Mouse (Mus musculus) kidney, adult 2 months (tissue): ENCODE results near the gene Tcf20. TPM values are rescaled to one million over a fixed set of nuclear protein-coding genes. Genes with fewer than 3 reads are reported as not detected.

Experiments used
- DNase-seq: peaks from one replicate; pipeline ENCODE4 v3.0.0; 2021
- H3K27ac ChIP-seq: fragments of 200-500 bp; 2 replicates; pipeline ENCODE4 v1.5.1; 2012; ENCODE audit warnings: low read depth, low read length, control low read depth, inconsistent platforms; ENCODE audit not compliant: insufficient read depth
- H3K27me3 ChIP-seq: fragments of 200-500 bp; replicated peaks from 2 replicates; pipeline ENCODE4 v1.6.1; 2012; ENCODE audit warnings: mild to moderate bottlenecking, moderate library complexity, low read length, inconsistent platforms; ENCODE audit not compliant: control insufficient read depth, insufficient read depth
- H3K36me3 ChIP-seq: fragments of 200-500 bp; 2 replicates; pipeline ENCODE4 v1.6.1; 2012; ENCODE audit warnings: mild to moderate bottlenecking, moderate library complexity, low read length, inconsistent platforms; ENCODE audit not compliant: control insufficient read depth, insufficient read depth
- H3K4me1 ChIP-seq: fragments of 200-500 bp; 2 replicates; pipeline ENCODE4 v1.6.1; 2011; ENCODE audit warnings: low read length; ENCODE audit not compliant: control insufficient read depth, insufficient read depth
- H3K4me3 ChIP-seq: fragments of 200-500 bp; 2 replicates; pipeline ENCODE4 v1.5.1; 2011; ENCODE audit warnings: mild to moderate bottlenecking, low read depth, low read length, control low read depth; ENCODE audit not compliant: insufficient read depth
- CTCF ChIP-seq: fragments of 200-500 bp; conservative IDR thresholded peaks from 2 replicates; pipeline ENCODE4 v1.5.1; 2011; ENCODE audit warnings: low read depth, mild to moderate bottlenecking, control low read depth, low read length, moderate library complexity, mixed read lengths; ENCODE audit not compliant: insufficient read depth, insufficient read length
- POLR2A ChIP-seq: fragments of 200-500 bp; IDR thresholded peaks from one replicate; pipeline ENCODE4 v1.6.1; 2011; ENCODE audit warnings: low read depth, low read length, control low read depth
- WGBS: fragments of 180-500 bp; shearing (Covaris S2); methylation state at CpG from one replicate; pipeline ENCODE4 v1.1.7; 2018; 5-methylcytosine and 5-hydroxymethylcytosine counted together
- polyA plus RNA-seq: library from polyadenylated mRNA; depleted of rRNA; stranded (reverse); fragments of >200 nt; gene quantifications from 2 replicates; pipeline ENCODE4 v1.2.3, GENCODE M21; 2012

Gene Tcf20
- polyA plus RNA-seq, 1 experiment: 18.1 TPM

- no peak for TF ChIP-seq POLR2A
- TF ChIP-seq CTCF: no peak
- Histone ChIP-seq H3K4me1 (no peaks in the 10 kb centered on the region), H3K4me3 (no peak overlapping the region), H3K36me3 (no peaks in the 10 kb centered on the region), H3K27me3 (0 out of 2 replicates have a peak, but pooled peaks cover 1% of the 10 kb centered on the region), H3K27ac (no peak overlapping the region)
- DNase-seq: peak; percentile 50
- WGBS: 43% methylated on average over 9 of the region's 9 CpGs
Measured at GRCm38 (mm10) chr15:82983416-82984026, 4.2 kb downstream of the Tcf20 start.

GRCm38 (mm10) chr15:82982724-82983415 is 4.8 kb downstream of the Tcf20 start:
- Histone ChIP-seq H3K27me3 (0 out of 2 replicates have a peak, but pooled peaks cover 1% of the 10 kb centered on the region), H3K4me1 (no peaks in the 10 kb centered on the region), H3K36me3 (no peaks in the 10 kb centered on the region), H3K27ac (no peak overlapping the region), H3K4me3 (no peak overlapping the region)
- TF ChIP-seq POLR2A (no peak), CTCF (no peak)
- DNase-seq: no peak
- WGBS: 27% methylated on average over 18 of the region's 18 CpGs

DNA sequence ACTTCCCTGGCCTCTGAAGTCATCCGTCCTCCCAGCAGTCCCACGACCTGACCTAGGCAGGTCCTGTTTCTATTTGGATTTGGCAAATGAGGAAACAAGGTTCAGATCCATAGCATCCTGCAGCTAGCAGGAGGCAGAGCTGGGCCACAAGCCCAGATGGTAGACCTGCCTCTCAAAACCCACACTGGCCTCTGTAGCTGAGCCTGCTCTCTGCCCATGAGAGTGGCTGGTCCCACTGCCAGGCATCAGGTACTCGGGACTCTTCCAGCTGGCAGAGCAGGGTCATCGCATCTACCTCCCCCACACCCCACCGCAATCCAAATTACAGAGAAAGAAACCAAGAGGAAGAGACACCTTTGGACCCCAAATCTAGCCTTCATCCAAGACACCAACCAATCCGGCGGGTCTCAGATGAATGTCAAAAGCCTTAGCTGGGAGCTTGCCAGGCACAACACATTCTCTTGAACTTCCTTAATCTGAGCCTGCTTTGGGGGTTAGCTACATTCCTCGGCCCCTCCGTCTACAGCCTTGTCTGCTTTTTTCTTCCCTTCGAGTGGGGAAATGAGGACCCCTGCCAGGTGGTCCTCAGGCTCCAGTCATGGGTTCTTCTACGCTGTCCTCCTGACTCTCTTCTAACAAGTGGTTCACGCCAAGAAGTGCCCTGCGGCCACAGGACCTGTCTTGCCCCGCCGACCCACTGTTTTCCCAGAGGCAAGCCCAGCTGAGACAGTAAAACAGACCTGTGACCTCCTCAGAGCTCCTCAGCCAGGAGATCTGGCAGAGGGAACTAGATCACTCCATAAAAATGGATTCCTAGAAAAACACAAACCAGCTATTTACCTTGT is 5.8 kb downstream of the Tcf20 start:
- WGBS: 35% methylated on average over 15 of the region's 15 CpGs
- H3K27ac ChIP-seq: no peak overlapping the region

DNA sequence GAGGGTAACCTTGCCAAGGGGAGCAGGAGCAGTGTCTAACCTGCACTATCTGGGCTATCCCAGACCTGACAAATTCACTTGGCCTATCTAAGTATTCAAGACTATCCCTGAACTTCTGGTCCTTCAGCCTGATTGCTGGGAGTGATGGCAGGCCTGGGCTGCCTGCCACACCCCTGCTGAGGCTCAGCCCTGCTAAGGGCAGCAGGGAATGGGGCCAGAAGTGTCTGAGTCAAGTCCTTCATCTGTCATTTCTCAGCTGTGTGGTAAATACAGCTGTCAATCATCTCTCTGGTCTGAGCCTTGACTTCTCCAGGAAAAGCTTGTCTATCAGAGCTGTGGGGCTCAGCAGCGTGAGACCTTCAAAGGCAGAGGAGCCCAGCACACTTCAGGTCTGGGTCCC is 8.1 kb downstream of the Tcf20 start:
- Histone ChIP-seq H3K4me1 (no peaks in the 10 kb centered on the region), H3K4me3 (no peak overlapping the region), H3K27me3 (no peaks in the 10 kb centered on the region), H3K27ac (no peak overlapping the region), H3K36me3 (no peaks in the 10 kb centered on the region)
- WGBS: 100% methylated on average over 1 of the region's 1 CpGs
- TF ChIP-seq POLR2A: no peak
- no peak for TF ChIP-seq CTCF
- DNase-seq: no peak

More for the DNA sequence above, 5.8 kb downstream of the Tcf20 start:
- TF ChIP-seq CTCF (no peak), POLR2A (no peak)
- Histone ChIP-seq H3K36me3 (no peaks in the 10 kb centered on the region), H3K27me3 (no peaks in the 10 kb centered on the region), H3K4me3 (no peak overlapping the region), H3K4me1 (no peaks in the 10 kb centered on the region)
- DNase-seq: no peak

DNA sequence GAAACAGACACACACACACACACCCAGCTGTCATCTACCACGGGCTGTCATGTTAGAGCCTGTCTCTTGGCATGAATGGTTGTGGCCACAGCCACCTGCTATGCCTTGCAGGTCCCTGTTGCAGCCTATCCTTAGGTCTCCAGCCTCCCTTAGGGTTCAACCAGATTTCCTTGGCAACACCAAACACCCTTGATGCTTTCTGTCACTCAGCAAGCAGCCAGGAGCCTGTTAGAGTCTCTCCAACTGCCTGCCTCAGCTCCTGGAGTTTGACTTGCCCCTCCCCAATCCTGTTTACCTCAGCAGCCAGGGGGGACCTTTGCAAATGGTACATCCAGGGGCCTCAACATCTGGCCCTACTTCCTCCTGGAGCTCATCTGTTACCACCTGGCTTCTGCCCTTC is 13.2 kb downstream of the Tcf20 start:
- Histone ChIP-seq H3K4me3 (no peak overlapping the region), H3K4me1 (no peaks in the 10 kb centered on the region), H3K27ac (no peak overlapping the region), H3K36me3 (no peaks in the 10 kb centered on the region), H3K27me3 (no peaks in the 10 kb centered on the region)
- WGBS: 85% methylated on average over 1 of the region's 1 CpGs
- no peak for DNase-seq
- TF ChIP-seq CTCF (no peak), POLR2A (no peak)

GRCm38 (mm10) chr15:82969206-82969721 is 18.4 kb downstream of the Tcf20 start:
- H3K27ac ChIP-seq: no peak overlapping the region
- TF ChIP-seq CTCF: no peak
- H3K4me3 ChIP-seq: no peak overlapping the region
- H3K36me3 ChIP-seq: no peaks in the 10 kb centered on the region
- no peaks in the 10 kb centered on the region for H3K27me3 ChIP-seq
- no peak for DNase-seq
- no peaks in the 10 kb centered on the region for H3K4me1 ChIP-seq
- 64% methylated on average over 6 of the region's 6 CpGs for WGBS
